Mouse (Mus musculus) layer of hippocampus, postnatal 36 days (tissue): ENCODE data around the gene Polr1d. TPM values are rescaled to one million over a fixed set of nuclear protein-coding genes. Genes with fewer than 3 reads are reported as not detected.

ENCODE experiments used
- DNase-seq, 2 experiments: peaks; one replicate each; pipeline ENCODE4 v3.0.0; 2022
- total RNA-seq, 2 experiments: library from RNA; stranded (reverse); gene quantifications; 2 replicates each; pipeline ENCODE4 v1.2.3; 2021

The Polr1d gene
- 10 to 100 TPM; 64.7 to 68.5 TPM for total RNA-seq

GRCm38 (mm10) chr5:147076799-147077165, at the start of gene Polr1d:
Gene Polr1d, plus strand, starts transcription at chr5:147077050.
- DNase-seq: no peak

DNA sequence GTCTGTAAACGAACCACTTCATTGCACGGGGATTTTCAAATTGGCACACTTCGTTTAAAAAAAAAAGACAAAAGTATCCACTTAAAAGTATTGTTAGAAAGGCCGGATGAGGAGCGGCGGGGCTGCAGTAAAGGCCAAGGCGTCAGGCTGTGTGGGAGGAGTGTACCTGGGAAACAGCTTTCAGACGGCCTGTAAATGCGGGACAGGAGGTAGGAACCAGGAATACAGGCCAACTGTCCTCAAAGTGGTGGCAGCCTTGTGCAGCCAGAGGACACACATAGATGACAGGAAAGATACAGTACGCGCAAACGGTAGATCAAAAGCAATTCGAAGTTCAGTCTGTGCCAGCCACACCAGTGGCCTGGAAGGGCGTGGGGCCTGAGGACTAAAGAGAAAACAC, 45.6 kb upstream of the Polr1d start:
- DNase-seq: no peak

DNA sequence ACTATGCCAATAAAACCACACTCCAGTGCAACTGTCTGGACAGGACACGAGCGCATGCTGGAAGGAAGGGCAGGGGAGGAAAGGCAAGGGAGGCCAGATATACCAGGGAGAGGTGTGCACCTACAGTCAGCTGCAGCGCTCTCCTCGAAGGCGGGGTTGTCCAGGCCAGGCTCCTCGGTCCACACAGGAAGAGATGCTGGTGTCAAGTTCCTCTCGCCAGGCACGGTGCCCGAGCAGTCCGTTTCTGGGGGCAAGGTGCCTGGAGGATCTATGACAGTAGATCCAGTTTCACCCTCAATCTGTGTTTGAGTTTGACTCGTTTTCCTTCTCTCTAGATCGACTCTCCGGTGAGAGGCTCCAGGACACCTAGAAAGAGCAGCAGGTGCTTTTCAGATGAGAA, 43.7 kb upstream of the Polr1d start:
- no peak for DNase-seq

GRCm38 (mm10) chr5:147034283-147034682, 42.6 kb upstream of the Polr1d start:
- no peak for DNase-seq

DNA sequence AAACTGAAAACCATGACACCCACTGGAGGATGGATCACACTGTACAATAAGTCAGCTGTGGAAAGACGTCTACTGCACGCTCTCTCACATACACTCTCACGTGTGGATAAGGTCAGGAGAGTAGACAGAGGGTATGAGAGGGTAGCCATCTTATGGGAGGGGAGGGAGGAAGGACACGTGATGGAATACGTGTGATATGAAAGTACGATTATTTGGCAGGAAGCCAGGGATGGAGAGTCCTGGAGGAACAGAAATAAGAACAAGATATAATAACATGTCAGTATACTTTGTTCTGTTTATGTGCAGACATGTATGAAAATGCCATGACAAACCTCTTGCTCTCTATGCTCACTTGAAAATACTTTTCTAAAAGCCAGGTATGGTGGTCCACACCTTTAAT, 41.5 kb upstream of the Polr1d start:
- DNase-seq: no peak

- DNase-seq: no peak
These were observed 40.8 kb upstream of the Polr1d start for GRCm38 (mm10) chr5:147036028-147036427.

DNA sequence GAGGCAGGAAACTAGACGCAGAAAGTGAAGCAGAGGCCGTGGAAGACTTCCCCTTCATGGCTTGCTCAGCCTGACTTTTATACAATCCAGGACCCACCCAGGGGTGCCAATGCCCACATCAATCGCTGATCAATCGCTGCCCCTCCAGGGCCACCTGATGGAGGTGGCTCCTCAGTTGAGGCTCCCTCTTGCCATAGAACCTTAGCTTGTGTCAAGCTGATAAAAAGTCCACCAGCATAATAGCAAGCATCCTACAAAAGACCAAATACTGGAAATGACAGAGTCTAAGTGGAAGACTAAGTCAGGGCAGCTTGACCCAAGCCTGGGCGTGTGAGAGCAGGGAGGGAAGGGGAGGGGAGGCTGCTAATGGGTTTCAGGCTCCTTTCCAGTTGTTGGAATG, 40.2 kb upstream of the Polr1d start:
- no peak for DNase-seq

DNA sequence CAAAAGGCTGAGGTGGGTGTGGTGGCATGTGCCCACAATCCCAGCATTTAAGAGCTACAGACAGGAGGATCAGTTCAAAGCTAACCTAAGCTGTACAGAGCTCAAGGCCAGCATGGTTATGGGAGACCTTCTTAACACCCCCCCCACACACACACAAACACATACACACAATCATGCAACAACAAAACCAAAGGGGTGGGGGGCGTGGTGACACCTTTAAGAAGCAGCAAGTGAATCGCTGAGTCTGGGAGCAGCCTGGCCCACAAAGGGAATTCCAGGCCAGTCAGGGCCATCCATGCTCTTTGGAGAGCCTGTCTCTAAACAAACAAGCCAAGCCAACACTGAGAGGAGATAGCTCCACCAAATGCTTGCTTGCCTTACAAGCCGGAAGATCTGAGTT, 39.2 kb upstream of the Polr1d start:
- DNase-seq: no peak

- no peak for DNase-seq
These were observed 37.5 kb upstream of the Polr1d start for GRCm38 (mm10) chr5:147039394-147039793.

GRCm38 (mm10) chr5:147041965-147042937, 34.6 kb upstream of the Polr1d start:
- DNase-seq: no peak

- DNase-seq: no peak
These were observed 33.5 kb upstream of the Polr1d start for GRCm38 (mm10) chr5:147043240-147043844.

DNA sequence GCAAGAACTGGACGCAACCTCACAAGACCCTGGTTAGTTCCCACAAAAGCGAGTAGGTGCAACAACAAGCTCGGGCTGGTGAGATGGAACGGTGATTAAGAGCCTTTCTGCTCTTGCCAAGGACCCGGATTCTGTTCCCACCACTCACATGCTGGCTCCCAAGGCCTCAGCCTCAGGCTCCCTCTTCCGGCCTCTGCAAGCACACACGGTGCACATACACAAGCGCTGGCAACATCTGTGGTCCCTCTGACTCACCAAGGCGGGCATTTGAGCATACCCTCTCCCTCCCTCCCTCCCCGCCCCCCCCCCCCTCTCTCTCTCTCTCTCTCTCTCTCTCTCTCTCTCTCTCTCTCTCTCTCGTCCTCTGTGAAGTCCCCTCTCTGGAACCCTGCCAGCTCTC, 31.5 kb upstream of the Polr1d start:
- no peak for DNase-seq

- DNase-seq: no peak
These were observed 30.9 kb upstream of the Polr1d start for GRCm38 (mm10) chr5:147045929-147046328.

DNA sequence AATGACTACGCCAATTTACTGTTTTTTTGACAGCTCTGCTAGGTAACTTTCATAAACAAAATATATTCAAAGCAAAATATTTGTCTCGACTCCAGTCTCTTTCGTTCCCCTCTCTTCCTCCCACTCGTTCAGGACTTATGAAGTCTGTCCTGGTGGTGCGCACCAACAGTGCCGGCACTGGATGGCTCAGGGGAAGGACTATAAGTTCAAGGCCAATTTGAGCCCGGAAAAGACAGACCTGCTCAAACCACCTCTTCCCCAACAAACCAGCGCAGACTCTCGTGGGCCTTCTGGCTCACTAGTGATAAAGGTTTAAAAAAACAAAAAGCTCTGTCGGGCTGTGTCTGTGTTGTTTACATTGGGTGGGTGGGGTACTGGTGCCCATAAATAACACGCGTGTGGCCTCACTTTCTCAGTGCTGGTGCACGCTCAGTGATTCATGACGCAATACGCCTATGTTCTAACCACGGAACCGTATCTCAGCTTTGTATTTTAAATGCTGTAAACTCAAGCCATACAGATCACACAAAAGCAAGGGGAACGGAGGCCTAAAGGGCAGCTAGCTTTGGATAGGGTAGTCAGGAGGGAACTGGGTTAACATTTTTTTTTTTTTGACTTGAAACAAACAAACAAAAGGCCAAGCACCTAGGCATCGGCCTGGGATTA, 27.2 kb upstream of the Polr1d start:
- DNase-seq: no peak

DNA sequence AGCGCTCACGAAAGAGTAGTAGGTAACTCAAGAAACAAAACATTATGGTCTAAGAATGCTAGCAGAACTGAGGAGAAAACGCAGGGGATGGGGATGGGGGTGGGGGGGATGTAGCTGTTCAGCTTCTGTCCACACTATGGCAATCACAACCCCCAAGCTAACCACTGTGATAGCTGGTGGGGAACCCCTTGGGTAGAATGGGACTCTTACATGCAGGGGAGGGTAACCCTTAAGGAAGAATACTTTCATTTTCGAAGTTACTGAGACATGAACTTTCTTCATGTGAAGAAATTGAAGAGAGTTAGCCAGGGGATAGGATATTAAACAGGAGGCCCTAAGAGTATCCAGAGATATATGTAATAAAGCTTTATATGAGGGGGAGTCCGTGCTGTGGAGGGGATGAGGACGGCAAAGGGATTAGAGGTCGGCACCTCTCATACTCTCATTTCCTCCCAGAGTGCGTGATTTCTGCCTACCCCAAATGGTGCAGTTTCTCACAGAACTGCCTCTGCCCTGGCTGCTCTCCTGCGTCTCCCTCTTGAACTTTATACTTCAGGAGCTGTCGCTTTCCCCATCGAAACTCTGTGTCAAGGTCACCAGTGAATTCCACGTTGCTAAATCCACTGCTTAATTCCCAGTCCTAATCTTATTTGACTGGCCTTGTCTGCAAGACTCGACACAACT, 25.9 kb upstream of the Polr1d start:
- DNase-seq: no peak

DNA sequence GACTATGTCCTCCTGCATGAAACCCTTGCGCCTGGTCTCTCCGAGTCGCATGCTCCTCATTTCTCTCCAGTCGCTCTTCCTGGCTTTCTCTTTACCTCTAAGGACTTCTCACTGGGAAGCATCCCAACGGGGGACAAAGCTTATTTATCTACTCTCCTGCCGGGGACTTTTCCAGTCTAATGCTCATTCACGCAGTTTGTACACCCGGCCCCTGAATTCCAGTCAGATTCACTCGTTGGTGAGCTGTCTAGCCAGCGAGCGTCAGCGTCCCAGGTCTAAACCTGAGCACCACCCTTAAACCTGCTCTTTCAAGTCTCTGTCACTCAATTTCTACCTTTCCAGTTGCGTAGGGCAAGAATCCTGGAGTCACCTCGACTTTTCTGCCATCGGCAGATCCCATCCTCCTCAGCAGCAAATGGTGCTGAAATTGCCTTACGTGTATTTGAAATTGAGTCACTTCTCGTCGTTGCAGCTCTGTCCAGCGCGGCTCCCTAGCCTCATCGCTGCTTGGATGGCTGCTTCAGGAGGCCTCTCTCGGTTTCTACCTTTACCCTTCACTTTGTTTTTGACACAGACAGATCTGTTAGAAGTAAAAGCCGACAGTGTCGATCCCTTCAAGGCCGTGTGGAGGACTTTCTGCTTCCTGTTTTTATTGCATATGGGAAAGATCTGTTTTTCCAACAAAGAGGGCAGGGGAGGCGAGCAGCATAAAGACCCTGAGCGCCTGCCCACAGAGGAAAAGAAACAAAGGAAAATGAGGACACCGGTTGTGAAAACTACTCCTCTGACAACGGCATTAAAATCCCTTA, 25.1 kb upstream of the Polr1d start:
- DNase-seq: no peak

- DNase-seq: no peak
These were observed 24.6 kb upstream of the Polr1d start for GRCm38 (mm10) chr5:147052309-147052558.

DNA sequence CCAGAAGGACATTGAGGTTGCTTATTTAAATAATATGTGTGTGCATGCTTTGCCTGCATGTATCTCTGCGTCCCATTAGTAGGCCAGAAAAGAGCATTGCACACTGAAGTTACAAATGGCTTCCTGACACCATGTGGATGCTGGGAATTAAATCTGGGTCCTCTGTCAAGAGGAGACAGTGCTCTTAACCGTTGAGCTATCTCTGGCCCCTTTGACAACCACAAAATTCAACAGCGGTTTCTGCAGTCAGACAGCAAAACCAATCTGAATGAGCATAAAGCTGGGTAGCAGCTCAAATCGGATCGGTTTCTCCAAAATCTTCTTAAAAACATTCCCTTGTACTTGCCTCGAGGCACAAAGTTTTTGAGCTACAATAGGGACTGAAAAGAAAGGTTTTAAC, 23.8 kb upstream of the Polr1d start:
- DNase-seq: no peak

DNA sequence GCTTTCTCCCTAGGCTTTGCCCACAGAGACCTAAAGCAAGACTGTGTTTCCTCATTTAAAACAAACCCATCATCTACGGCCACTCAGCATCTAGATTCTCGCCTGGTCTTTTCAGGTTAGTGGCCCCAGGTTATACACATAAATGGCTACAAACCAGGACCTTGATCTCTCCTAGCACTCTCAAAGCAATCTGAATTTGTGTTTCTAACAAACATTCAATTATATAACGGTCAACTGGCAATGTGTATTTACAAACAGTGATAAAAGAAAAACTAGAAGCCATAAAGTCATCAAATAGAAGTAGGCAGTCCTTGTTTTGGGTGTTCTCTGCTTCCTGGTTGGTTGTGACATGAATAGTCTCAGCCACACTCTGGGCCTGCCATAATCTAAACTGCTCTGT, 23.4 kb upstream of the Polr1d start:
- no peak for DNase-seq

GRCm38 (mm10) chr5:147054328-147054727, 22.5 kb upstream of the Polr1d start:
- no peak for DNase-seq

GRCm38 (mm10) chr5:147054747-147055270, 22.0 kb upstream of the Polr1d start:
- DNase-seq: no peak
